Mouse (Mus musculus) olfactory bulb, adult 2 months (tissue): ENCODE data around the gene Gm10477.

ENCODE experiments used
- CTCF ChIP-seq: fragments of 200-500 bp; IDR thresholded peaks from 2 replicates; pipeline ENCODE4 v1.5.1; 2012; ENCODE audit warnings: low read depth, mild to moderate bottlenecking, low read length, moderate library complexity; ENCODE audit not compliant: insufficient read depth
- POLR2A ChIP-seq: fragments of 200-500 bp; IDR thresholded peaks from 2 replicates; pipeline ENCODE4 v1.6.1; 2012; ENCODE audit warnings: mild to moderate bottlenecking, low read depth, low read length, moderate library complexity; ENCODE audit not compliant: insufficient read depth

GRCm38 (mm10) chrX:56531266-56531665 is 6.7 kb downstream of the Gm10477 start:
- no peak for TF ChIP-seq CTCF
- TF ChIP-seq POLR2A, result no peak
